Mouse (Mus musculus): ENCODE measurements around the gene Itpr2. TPM values are rescaled to one million over a fixed set of nuclear protein-coding genes. Genes with fewer than 3 reads are reported as not detected.

Itpr2 gene
- polyA plus RNA-seq, 1 experiment from 2014 or later, result 6.0 TPM

GRCm38 (mm10) chr6:146205136-146205535 is 296.9 kb downstream of the Itpr2 start:
- Histone ChIP-seq H3K9ac (replicated peaks; ENCODE audit: low read length) (no peak overlapping the region), H3K9me3 (ENCODE audit: control insufficient read depth, low read length) (no peaks in the 10 kb centered on the region), H3K27me3 (ENCODE audit: control insufficient read depth, insufficient read depth, low read length) (no peaks in the 10 kb centered on the region), H3K27ac (replicated peaks; ENCODE audit: low read depth, low read length) (no peak overlapping the region), H3K4me3 (replicated peaks; ENCODE audit: low read depth, low read length) (no peak overlapping the region), H3K4me2 (ENCODE audit: low read length) (no peak overlapping the region), H3K4me1 (ENCODE audit: control insufficient read depth, insufficient read depth, low read length) (no peaks in the 10 kb centered on the region), H3K36me3 (ENCODE audit: control insufficient read depth, insufficient read depth, low read length) (no peaks in the 10 kb centered on the region)
- 96% methylated on average over 2 of the region's 2 CpGs for WGBS
- ATAC-seq (ENCODE audit: low FRiP score, low TSS enrichment) (no peak), DNase-seq (no peak)

GRCm38 (mm10) chr6:146204470-146204869 is 297.6 kb downstream of the Itpr2 start:
- Histone ChIP-seq H3K4me2 (ENCODE audit: low read length) (no peak overlapping the region), H3K27ac (replicated peaks; ENCODE audit: low read depth, low read length) (no peak overlapping the region), H3K4me1 (ENCODE audit: control insufficient read depth, insufficient read depth, low read length) (no peaks in the 10 kb centered on the region), H3K4me3 (replicated peaks; ENCODE audit: low read depth, low read length) (no peak overlapping the region), H3K9me3 (ENCODE audit: control insufficient read depth, low read length) (no peaks in the 10 kb centered on the region), H3K36me3 (ENCODE audit: control insufficient read depth, insufficient read depth, low read length) (no peaks in the 10 kb centered on the region), H3K27me3 (ENCODE audit: control insufficient read depth, insufficient read depth, low read length) (no peaks in the 10 kb centered on the region), H3K9ac (replicated peaks; ENCODE audit: low read length) (no peak overlapping the region)
- WGBS, result 88% methylated on average over 4 of the region's 4 CpGs
- ATAC-seq (ENCODE audit: low FRiP score, low TSS enrichment) (no peak), DNase-seq (no peak)

GRCm38 (mm10) chr6:146197868-146198379 is 304.1 kb downstream of the Itpr2 start:
- Histone ChIP-seq H3K27ac (replicated peaks; ENCODE audit: low read depth, low read length) (no peak overlapping the region), H3K4me1 (ENCODE audit: control insufficient read depth, insufficient read depth, low read length) (no peaks in the 10 kb centered on the region), H3K4me3 (replicated peaks; ENCODE audit: low read depth, low read length) (no peak overlapping the region), H3K9ac (replicated peaks; ENCODE audit: low read length) (no peak overlapping the region), H3K27me3 (ENCODE audit: control insufficient read depth, insufficient read depth, low read length) (no peaks in the 10 kb centered on the region), H3K36me3 (ENCODE audit: control insufficient read depth, insufficient read depth, low read length) (no peaks in the 10 kb centered on the region), H3K9me3 (ENCODE audit: control insufficient read depth, low read length) (0 out of 2 replicates have a peak, but pooled peaks cover 3% of the 10 kb centered on the region), H3K4me2 (ENCODE audit: low read length) (no peak overlapping the region)
- ATAC-seq (ENCODE audit: low FRiP score, low TSS enrichment) (no peak), DNase-seq (no peak)
- 93% methylated on average over 7 of the region's 7 CpGs for WGBS

GRCm38 (mm10) chr6:146196701-146197100 is 305.3 kb downstream of the Itpr2 start:
- 87% methylated on average over 1 of the region's 1 CpGs for WGBS
- ATAC-seq (ENCODE audit: low FRiP score, low TSS enrichment), result no peak

DNA sequence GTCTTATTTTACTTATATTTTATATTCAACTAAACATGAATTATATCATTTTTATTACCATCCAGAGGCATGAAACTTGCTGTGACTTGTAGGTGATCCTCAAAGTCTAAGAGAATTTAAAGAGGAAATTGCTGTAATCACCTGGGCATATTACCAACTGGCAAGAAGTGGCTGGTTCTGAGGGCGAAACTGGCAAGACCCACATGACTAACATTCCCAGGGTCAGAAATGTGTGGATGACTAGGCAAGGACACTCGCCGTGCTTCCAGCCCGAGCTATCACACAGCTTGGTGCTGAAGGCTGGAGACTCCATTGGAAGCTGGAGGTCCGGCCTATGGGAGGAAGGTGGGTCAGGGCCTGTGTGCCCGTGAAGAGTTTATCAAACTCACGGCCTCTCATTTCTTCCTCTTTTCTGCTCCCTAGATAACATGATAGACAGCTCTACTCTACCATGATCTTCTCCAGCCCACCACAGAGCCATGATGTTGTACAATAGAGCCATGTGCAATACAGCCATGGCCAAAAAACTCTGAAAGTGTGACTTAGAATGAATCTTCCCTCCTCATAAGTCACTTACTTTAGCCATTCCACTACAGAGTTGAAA is 306.1 kb downstream of the Itpr2 start:
- WGBS, result 90% methylated on average over 7 of the region's 7 CpGs
- 0 out of 2 replicates have a peak, but pooled peaks cover 3% of the 10 kb centered on the region for H3K9me3 ChIP-seq (ENCODE audit: control insufficient read depth, low read length)
- H3K27ac ChIP-seq (replicated peaks; ENCODE audit: low read depth, low read length), result no peak overlapping the region
- DNase-seq, result no peak
- no peak for ATAC-seq (ENCODE audit: low FRiP score, low TSS enrichment)
- no peak overlapping the region for H3K4me3 ChIP-seq (replicated peaks; ENCODE audit: low read depth, low read length)
- H3K4me2 ChIP-seq (ENCODE audit: low read length), result no peak overlapping the region
- no peaks in the 10 kb centered on the region for H3K4me1 ChIP-seq (ENCODE audit: control insufficient read depth, insufficient read depth, low read length)
- no peaks in the 10 kb centered on the region for H3K27me3 ChIP-seq (ENCODE audit: control insufficient read depth, insufficient read depth, low read length)
- H3K36me3 ChIP-seq (ENCODE audit: control insufficient read depth, insufficient read depth, low read length), result no peaks in the 10 kb centered on the region
- H3K9ac ChIP-seq (replicated peaks; ENCODE audit: low read length), result no peak overlapping the region

More at GRCm38 (mm10) chr6:146196701-146197100, 305.3 kb downstream of the Itpr2 start:
- no peak overlapping the region for H3K4me2 ChIP-seq (ENCODE audit: low read length)
- no peaks in the 10 kb centered on the region for H3K27me3 ChIP-seq (ENCODE audit: control insufficient read depth, insufficient read depth, low read length)
- DNase-seq, result no peak
- H3K4me1 ChIP-seq (ENCODE audit: control insufficient read depth, insufficient read depth, low read length), result no peaks in the 10 kb centered on the region
- no peak overlapping the region for H3K9ac ChIP-seq (replicated peaks; ENCODE audit: low read length)
- H3K9me3 ChIP-seq (ENCODE audit: control insufficient read depth, low read length), result 0 out of 2 replicates have a peak, but pooled peaks cover 3% of the 10 kb centered on the region
- no peak overlapping the region for H3K4me3 ChIP-seq (replicated peaks; ENCODE audit: low read depth, low read length)
- no peaks in the 10 kb centered on the region for H3K36me3 ChIP-seq (ENCODE audit: control insufficient read depth, insufficient read depth, low read length)
- no peak overlapping the region for H3K27ac ChIP-seq (replicated peaks; ENCODE audit: low read depth, low read length)

- 86% methylated on average over 5 of the region's 5 CpGs for whole genome bisulfite sequencing
Measured at GRCm38 (mm10) chr6:146191931-146192330, 310.1 kb downstream of the Itpr2 start.

GRCm38 (mm10) chr6:146190006-146190405 is 312.0 kb downstream of the Itpr2 start:
- DNase-seq, result peak; percentile 11
- Histone ChIP-seq H3K9me3 (ENCODE audit: control insufficient read depth, low read length) (0 out of 2 replicates have a peak, but pooled peaks cover 3% of the 10 kb centered on the region), H3K27ac (replicated peaks; ENCODE audit: low read depth, low read length) (no peak overlapping the region), H3K4me3 (replicated peaks; ENCODE audit: low read depth, low read length) (no peak overlapping the region), H3K27me3 (ENCODE audit: control insufficient read depth, insufficient read depth, low read length) (no peaks in the 10 kb centered on the region), H3K36me3 (ENCODE audit: control insufficient read depth, insufficient read depth, low read length) (no peaks in the 10 kb centered on the region), H3K4me2 (ENCODE audit: low read length) (no peak overlapping the region), H3K9ac (replicated peaks; ENCODE audit: low read length) (no peak overlapping the region), H3K4me1 (ENCODE audit: control insufficient read depth, insufficient read depth, low read length) (no peaks in the 10 kb centered on the region)
- ATAC-seq (ENCODE audit: low FRiP score, low TSS enrichment), result no peak
- 85% methylated on average over 8 of the region's 8 CpGs for whole genome bisulfite sequencing

More at GRCm38 (mm10) chr6:146191931-146192330, 310.1 kb downstream of the Itpr2 start:
- DNase-seq (no peak), ATAC-seq (ENCODE audit: low FRiP score, low TSS enrichment) (no peak)
- Histone ChIP-seq H3K4me1 (ENCODE audit: control insufficient read depth, insufficient read depth, low read length) (no peaks in the 10 kb centered on the region), H3K9me3 (ENCODE audit: control insufficient read depth, low read length) (0 out of 2 replicates have a peak, but pooled peaks cover 3% of the 10 kb centered on the region), H3K27me3 (ENCODE audit: control insufficient read depth, insufficient read depth, low read length) (no peaks in the 10 kb centered on the region), H3K27ac (replicated peaks; ENCODE audit: low read depth, low read length) (no peak overlapping the region), H3K9ac (replicated peaks; ENCODE audit: low read length) (no peak overlapping the region), H3K4me3 (replicated peaks; ENCODE audit: low read depth, low read length) (no peak overlapping the region), H3K4me2 (ENCODE audit: low read length) (no peak overlapping the region), H3K36me3 (ENCODE audit: control insufficient read depth, insufficient read depth, low read length) (no peaks in the 10 kb centered on the region)

GRCm38 (mm10) chr6:146185532-146185931 is 316.5 kb downstream of the Itpr2 start:
- H3K4me2 ChIP-seq (ENCODE audit: low read length), result no peak overlapping the region
- no peak for ATAC-seq (ENCODE audit: low FRiP score, low TSS enrichment)
- H3K9me3 ChIP-seq (ENCODE audit: control insufficient read depth, low read length), result no peaks in the 10 kb centered on the region
- no peak overlapping the region for H3K4me3 ChIP-seq (replicated peaks; ENCODE audit: low read depth, low read length)
- H3K9ac ChIP-seq (replicated peaks; ENCODE audit: low read length), result no peak overlapping the region
- no peaks in the 10 kb centered on the region for H3K27me3 ChIP-seq (ENCODE audit: control insufficient read depth, insufficient read depth, low read length)
- no peaks in the 10 kb centered on the region for H3K4me1 ChIP-seq (ENCODE audit: control insufficient read depth, insufficient read depth, low read length)
- WGBS, result 85% methylated on average over 2 of the region's 2 CpGs
- no peak for DNase-seq
- no peak overlapping the region for H3K27ac ChIP-seq (replicated peaks; ENCODE audit: low read depth, low read length)
- no peaks in the 10 kb centered on the region for H3K36me3 ChIP-seq (ENCODE audit: control insufficient read depth, insufficient read depth, low read length)

GRCm38 (mm10) chr6:146184771-146185170 is 317.3 kb downstream of the Itpr2 start:
- no peak for ATAC-seq (ENCODE audit: low FRiP score, low TSS enrichment)
- no peaks in the 10 kb centered on the region for H3K4me1 ChIP-seq (ENCODE audit: control insufficient read depth, insufficient read depth, low read length)
- no peaks in the 10 kb centered on the region for H3K36me3 ChIP-seq (ENCODE audit: control insufficient read depth, insufficient read depth, low read length)
- no peak overlapping the region for H3K4me2 ChIP-seq (ENCODE audit: low read length)
- no peak overlapping the region for H3K4me3 ChIP-seq (replicated peaks; ENCODE audit: low read depth, low read length)
- no peak overlapping the region for H3K9ac ChIP-seq (replicated peaks; ENCODE audit: low read length)
- WGBS, result 91% methylated on average over 9 of the region's 9 CpGs
- DNase-seq, result no peak
- H3K27me3 ChIP-seq (ENCODE audit: control insufficient read depth, insufficient read depth, low read length), result no peaks in the 10 kb centered on the region
- H3K9me3 ChIP-seq (ENCODE audit: control insufficient read depth, low read length), result no peaks in the 10 kb centered on the region
- H3K27ac ChIP-seq (replicated peaks; ENCODE audit: low read depth, low read length), result no peak overlapping the region
